Mouse (Mus musculus): ENCODE measurements around the gene Accsl.

The Accsl gene

DNA sequence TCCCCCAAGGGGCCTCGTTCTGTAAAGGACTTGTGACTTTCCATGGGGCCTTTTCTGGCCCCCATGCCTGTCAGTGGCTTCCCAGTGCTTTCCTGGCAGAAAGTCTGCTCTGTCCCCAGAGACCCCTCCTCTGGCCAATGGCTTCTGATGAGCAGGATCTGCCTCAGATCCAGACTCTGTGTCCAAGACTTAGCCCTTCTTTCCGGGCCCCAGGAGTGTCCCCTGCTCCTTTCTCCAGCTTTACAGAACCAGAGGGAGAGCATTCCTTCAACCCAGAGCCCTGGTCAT lies 5.2 kb upstream of the Accsl start:
- no peak for DNase-seq

DNA sequence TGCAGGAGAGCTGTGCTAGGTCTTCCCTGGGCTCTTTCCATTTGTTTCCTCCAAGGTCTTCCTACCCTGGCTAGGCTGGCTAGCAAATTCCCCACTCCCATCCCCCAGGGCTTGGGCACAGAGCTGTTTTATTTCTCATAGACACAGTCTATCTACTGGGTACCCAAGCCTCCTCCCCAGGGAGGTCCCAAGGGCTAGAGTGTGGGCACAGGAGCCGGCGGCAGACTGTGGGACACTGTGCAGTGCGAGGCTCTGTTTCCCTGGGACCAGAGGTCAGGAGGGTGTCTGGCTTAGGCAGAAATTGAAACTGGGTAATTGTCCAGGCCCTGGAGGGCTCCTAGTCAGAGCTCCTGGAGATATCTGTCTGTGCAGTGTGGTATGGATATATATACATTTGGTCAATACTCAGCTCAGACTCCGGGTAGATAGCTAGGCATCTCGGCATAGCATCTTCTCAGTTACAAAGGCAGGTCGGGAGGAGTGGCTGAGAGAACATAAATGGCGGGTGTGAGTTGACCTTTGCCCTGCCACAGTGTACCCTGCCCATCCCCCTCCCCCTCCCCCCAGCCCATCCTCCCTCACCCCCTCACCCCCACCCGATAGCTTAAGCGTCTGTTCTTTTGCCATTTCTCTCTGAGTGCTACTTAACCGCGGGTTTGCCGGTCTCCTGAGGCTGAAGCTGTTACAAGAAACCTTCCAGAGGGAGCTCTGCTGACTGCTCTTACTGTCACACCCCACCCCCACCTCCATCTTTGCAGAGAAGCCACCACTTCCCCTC lies 4.7 kb upstream of the Accsl start:
- no peak for DNase-seq

DNA sequence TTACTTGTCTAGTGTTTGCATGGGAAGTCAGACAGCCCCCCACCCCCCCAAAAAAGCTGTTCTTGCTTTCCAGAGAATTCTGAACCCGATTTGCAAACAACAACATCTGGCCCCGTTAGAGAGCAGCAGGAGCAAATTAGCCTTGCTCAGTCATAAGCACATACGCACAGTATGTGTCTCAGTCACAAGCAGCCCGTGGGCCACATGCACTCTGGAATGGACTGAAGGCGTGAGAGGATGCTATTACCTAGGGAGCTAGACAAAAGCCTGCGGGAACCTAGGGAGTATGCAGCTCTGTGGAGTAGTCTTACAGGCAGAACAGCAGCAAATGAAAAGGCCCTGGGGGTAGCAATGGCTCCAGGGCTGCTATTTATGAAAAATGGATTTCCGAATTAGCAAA lies 3.3 kb upstream of the Accsl start:
- DNase-seq, result no peak

DNA sequence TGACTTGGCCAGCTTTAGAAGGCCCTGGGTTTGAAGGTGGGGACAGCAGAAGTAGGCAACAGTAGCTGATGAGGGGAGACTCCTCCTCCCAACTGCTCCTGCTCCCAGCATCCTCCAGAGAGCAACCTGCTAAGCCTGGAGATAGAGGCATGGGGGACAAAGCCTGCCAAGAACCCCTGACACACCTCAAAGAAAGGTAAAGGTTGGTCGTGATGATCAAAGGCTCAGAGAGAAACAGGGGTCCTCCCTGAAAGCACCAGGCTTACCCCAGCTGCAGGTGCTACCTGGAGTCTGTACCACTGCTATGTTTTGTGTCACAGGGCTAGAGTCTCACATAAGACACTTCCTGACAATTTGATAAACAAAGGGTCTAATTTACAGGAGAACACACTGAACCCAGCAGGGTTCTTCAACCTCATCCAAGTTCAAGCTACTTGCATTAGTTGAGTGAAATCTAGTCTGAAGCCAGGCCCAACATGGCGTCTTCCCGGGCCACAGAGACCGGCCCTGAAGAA lies 2.5 kb upstream of the Accsl start:
- no peak for DNase-seq

DNA sequence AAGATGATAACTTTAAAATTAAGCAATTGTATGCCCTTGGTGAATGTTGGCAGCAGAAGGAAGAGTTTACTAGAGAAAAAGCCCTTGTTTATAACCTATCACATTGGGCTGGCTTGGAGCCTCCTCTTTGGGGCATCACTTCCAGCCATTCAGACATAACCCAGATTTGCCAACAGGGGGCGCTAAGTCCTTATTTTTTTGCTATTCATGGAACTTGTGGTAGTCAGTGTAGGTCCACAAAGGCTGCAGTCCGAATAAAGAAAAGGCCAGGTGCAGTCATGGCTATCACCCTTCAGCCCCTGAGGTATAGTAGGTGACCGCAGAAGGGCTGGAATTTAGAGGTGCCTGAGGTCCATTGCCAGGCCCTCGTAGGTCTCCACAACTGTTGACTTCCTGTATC lies 1.9 kb upstream of the Accsl start:
- DNase-seq, result peak; percentile 47 to 61

DNA sequence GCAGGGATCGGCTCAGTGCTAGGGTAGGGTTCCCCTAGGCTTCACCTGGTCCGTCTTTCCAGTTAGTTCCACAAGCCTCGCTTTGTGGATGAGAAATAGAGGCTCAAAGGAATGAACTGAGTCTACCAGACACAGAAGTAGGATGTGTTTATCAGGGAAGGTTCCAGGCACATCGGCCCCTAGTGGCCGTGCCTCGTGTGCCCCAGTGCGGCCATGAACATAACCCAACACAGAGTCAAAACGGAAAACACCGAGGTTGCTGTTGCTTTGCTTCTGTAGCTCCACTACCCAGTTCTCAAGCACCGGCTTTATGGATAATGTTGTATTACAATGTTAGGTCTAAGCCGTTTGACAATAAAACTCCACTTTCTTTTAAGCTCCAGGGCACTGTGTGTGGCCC lies 391 bp downstream of the Accsl start:
- DNase-seq, result no peak

DNA sequence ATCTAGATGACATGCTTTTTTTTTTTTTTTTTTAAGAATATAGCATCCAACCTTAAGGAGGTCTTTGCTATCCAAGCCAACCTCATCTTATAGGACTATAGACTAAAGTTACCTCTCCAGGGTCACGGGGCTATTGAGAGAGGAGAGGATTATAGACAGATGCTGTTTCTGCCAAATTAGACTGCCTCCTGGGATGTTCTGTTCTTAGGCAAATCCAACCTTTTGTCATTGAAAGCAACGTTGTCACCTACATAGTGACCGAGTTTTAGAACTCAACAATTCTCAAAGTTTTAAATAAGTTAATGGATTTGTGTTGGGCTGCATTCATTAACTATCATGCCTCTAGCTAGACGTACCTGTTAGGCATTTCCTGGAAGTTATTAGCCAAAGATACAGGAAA lies 5.7 kb downstream of the Accsl start:
- DNase-seq, result no peak

DNA sequence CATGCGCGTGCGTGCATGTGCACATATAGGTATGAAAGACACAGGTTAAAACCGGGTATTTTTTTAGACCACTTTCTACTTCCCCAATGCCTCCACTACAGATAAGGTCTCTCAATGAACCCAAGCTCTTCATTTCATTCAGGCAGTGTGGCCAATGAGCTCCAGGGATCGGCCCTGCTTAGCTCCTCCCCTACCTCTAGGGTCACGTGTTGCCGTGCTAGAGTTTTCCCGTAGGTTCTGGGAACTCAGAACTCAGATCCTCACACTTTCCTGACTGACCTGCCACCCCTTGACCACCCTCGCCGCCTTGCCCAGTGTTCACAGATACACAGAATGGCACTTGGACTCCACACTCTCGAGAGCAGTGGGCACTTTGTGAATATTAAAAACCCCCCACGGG lies 10.1 kb downstream of the Accsl start:
- no peak for DNase-seq

DNA sequence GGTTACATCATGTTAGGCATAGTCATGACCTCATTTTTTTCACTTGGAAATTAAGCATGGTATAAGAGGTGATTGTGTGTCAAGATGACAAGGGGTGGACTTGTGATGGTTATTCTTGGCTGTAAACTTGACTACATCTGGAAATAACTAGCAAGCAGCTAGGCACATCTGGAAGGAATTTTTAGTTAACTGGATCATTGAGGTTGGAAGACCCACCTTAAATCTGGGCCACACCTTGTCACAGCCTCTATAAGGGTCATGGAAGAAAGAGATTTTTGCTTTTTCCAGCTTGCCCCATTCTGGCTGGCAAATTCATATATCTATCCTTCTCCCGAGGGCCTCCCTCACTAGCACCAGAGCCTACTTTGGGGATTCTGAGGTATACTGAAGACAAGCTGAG lies 17.7 kb downstream of the Accsl start:
- no peak for DNase-seq

DNA sequence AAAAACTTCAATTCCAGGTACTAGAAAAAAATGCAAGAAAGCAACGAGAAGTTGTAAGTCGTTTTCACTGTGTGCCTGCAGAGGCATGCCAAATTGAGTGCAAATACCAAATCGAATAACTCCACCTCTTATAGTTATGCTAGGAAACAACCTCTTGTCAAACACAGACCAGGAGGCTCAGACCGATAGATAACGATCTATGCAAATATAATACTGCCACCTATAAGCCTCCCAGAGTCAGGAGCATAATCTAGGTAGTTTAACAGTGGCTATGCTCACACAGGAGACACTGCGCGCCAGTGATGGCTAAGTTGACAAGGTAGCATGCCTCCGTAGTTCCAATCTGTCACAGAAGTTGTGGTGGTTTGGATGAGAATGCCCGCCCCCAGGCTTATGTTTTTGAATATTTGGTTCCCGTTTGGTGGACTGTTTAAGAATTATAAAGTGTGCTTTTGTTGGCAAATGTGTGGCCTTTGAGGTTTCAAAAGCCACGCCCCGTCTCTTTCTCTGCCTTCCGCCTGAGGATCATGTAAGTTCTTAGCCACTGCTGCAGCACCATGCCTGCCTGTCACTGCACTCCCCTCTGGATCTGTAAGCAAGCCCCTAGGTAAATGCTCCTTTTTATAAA lies 18.5 kb downstream of the Accsl start:
- no peak for DNase-seq

DNA sequence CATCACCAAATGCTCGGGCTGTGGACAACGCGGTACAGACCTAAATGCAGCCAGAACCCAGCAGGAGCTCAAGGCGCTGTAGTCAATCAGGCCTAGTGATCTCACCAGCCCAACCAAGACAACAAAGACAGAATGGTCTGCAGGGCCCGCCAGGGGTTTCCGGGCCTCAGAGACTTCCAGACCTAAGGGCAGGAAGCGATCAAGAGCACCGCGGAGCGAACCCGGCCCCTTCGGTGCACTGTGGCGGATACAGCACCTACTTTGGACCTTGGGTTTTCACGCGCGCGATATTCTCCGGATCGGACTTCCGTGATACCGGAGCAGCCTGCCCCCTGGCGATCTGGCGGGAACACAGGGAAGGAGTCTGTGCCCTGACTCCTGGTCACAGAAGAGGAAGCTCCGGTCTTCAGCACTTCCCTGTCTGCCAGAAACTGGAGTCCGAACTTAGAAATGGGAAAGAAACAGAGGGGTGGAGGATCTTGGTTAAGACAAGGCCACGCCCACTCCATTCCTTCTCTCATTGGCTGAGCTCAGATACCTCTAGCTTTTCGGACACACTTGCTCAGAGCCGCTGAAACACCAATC lies 19.4 kb downstream of the Accsl start, which contains the start of gene Accs:
Gene Accs (minus strand): TSS at position 439 of the 585 bp plus-strand sequence.
- DNase-seq, result peak; percentile 85 to 87

DNA sequence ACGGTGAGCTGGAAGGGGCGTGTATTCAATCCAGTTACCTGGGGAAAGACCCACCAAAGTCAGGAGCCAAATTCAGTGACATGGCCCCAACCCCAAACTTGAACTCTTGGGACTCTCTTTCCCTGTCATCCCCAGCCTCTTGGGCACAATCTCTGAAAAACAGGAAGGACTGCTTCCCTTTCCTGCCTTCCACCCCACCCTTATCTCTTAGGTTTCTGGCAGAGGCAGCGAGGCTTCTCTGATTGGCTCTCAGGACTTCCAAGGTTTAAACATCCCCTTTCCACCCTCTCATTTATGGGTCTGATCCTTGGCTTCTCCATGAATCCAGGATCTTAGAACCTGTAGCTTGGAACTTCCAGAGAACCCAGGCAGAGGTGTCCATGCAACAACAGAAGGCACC lies 27.6 kb downstream of the Accsl start:
- DNase-seq, result no peak

DNA sequence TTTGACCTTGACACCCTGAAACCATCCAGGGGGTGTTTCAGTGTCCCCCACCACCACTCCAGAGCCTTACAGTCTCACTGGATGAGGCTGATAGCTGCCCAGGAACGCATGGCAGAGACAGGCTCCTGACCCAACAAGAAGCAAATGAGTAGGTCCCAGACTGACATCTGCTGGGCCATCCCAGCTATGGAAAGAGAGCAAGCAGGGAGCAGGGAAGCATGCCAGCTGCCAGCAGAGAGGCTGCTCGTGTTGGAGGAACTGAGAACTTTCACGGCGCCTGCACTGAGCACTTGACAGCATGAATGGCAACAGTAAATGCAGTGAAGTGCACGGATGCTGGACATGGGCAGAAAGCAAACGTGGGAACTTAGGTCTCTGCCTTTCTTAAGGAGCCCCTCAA lies 28.8 kb downstream of the Accsl start:
- no peak for DNase-seq

DNA sequence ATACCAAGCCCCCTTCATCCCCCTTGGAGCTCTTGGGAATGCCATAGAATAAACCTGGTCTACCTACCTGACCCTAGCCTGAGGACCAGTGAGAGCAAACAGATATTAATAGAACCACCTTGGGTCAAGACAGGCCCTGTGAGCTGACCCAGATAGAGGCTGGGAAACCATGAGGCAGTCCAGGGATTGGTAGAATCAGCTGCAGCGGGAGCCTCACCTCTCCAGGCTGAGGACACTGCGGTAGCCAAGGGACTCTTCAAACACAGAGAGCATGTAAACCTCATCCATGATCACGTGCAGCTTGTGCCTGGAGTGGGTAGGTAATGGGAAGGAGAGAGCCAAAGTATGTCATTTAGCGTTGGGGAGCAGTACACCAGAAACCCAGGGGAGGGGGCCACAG lies 30.0 kb downstream of the Accsl start:
- DNase-seq, result no peak

DNA sequence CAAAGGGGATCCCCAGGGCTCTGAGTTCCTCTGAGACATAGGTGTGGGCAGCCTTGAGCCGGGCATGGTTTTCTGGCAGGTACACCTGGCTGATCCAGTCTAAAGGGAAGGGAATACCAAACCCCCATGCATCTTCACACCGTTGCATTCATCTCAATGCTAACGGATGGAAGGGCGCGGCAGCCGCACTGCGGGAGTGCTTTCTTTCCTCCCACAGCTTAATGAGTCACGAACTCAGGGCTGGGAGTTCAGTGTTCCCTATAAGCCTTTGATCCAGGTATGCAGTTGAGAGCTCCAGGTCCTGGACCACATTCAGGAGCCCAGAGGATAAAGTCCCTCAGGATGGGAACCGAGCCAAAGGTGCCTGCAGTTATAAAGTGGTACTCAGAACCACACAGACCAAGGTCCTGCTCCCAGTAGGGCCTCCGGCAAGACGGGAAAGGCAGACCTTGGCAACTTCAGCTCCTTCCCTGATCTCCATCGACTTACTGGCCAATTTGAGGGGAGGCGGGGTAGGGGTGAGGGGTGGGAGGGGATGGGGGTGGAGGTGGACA lies 32.6 kb downstream of the Accsl start:
- no peak for DNase-seq

DNA sequence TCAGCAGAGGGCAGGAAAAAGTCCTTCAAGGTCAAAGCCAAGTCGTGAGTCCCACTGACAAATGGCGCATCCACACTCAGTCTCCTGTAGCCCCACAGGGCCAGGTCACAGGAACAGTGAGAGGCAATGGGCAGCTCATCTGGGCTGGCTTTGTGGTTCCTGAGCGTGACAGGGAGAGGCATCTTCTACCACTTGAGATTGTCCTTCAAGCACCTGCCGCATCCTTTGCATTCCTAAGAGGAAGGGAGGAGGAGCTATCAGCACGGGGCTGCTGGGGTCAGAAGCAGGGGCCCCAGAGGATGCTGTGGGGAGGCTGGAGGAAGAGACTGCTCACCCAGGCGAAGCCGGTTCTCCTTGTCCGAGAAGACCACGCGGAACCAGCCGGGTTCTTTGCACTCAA lies 33.4 kb downstream of the Accsl start:
- no peak for DNase-seq

DNA sequence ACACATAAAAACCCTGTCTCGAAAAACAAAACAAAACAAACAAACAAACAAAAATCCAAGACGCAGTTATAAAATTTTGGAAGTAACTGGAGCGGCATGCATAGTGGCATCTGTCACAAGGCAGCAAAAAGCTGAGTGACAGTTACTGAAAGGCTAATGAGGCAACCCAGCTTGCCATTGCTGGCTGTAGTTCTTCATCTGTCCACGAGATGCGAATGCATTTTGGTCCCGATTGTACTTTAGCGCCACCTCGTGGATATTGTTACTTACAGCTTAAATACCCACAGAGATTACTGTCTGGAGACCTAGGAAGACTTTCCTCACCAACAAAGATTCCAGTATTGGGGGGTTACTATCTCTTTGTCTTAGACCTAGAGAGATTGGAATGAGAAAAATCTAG lies 45.4 kb downstream of the Accsl start:
- peak; percentile 68 to 80 for DNase-seq

DNA sequence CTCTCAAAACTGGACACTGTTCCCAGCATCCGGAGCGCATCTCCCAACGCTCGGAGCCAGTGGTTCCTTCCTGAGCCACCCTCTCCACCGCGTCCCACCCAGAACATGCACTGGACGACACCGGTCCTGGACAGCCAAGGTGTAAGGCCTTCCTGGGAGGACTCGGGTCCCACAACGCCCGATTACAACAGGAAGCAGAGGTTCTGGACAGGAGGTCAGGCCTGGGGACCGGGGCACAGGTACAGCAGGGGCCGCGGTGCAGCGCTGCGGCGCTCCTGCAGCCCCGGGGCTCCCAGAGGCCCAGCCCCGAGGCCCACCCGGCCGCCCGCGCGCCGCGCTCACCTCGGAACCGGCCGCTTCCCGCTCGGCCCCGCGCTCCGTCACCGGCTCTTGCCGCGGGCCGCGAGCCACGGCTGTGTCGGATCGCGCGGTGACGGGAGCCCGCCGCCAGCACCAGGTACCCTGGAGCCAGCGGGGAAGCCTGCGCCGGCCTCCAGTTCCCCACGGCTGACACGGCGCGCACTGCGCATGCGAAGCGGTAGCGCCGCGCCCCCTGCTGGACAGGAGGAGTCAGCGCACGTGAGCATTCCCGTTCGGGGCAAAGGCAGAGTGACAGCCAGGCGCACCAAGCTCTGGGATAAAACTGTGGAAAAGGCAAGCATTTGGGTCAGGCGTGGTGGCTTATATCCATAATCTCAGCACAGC lies 46.8 kb downstream of the Accsl start, which contains the start of gene Ext2:
Gene Ext2 (minus strand): TSS at position 524 of the 705 bp plus-strand sequence.
- DNase-seq, result peak; percentile 87 to 89

DNA sequence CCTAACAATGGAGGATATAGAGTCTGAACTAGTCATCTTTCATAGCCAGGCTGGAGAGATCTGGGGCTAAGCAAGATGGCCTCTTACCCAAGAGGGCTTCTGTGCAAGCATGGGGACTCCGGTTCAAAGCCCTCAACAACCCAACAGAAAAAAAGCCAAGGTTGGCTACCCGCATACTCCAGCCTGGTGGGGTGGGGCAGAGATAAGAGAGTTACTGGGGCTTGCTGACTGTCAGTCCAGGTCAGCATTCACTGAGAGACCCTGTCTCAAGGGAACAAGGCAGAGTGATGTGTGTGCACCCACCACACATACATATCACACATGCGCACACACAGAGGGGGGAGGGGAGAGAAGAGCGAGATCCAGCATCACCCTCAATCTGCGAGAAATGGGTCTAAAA lies 51.2 kb downstream of the Accsl start:
- no peak for DNase-seq

DNA sequence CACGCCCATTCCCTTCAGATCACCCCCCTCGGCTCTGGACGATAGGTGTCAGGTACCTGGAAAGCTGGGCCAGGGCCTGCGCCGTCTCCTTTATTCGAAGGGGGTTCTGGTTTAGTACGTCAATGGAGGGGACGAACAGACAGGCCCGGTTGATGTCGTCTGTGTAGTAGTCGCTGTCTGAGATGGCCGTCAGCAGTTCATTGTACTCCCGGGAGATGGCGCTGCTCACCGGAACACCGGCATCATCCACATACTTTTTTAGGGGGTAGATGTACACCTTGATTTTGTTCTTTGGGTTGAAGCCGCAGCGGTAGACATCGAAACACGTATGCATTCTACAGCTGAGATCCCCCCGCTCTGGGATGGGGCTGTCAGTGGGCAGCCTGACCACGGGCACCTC lies 55.6 kb downstream of the Accsl start:
- no peak for DNase-seq

DNA sequence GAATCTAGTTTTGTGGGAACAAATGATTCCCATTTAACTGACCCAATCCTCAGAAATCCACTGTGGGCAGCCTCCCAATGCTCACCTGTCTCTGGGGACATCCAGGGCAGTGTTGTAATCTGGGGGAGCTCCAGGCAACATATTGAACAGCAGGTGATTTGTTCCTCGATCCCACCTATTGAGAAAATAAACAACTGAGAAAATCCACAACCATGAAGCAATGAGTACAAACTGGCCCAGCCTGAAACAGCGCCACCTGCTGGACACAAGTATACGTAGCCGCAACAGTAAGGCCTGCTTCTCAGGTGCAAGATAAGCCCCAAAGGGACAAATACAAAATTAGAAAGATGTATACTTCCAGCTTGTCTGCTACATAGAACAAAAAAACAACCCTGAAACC lies 57.1 kb downstream of the Accsl start:
- peak; percentile 36 to 45 for DNase-seq

DNA sequence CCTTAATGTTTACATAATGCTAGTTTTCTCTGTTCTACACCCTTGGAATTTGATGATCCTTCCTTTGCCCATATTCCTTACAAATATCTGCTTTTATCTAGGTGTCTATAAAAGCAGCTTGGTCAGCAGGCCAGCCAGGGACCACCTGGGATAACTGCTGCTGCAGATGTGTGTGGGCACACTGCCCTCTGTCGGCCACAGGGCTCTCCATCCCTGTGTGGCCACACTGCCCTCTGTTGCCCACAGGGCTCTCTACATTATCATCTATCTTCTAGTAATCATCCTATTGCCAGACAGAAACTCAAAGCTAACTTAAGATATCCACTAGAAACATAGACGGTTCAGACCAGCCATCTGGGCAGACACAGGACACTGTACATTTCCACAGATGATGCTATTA lies 59.0 kb downstream of the Accsl start:
- peak; percentile 30 to 37 for DNase-seq

DNA sequence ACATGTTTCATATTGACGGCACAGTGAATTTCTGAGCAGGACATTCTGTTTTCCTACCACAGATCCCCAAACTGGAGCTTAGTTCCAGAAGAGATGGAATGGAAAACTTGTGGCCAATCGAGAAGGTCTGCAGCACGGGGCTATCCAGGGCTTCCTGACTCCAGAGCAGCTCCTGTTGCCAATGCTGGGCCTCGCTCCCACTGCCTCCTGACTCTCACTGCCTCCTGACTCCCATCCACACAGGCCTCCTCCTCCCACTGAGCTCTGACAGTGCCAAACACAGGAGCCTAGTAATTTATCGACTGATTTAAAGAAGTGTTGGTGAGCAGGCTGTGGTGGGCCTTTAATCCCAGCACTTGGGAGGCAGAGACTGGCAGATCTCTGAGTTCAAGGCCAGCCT lies 60.9 kb downstream of the Accsl start:
- DNase-seq, result no peak
